Mouse (Mus musculus) ES-E14 (cell line): Measurements from ENCODE around the gene Ebf3.

Source experiments
- CHD2 ChIP-seq: IDR thresholded peaks from 2 replicates; pipeline ENCODE4 v1.6.1; 2014; ENCODE audit warnings: mild to moderate bottlenecking, low read depth, low read length, inconsistent platforms
- HCFC1 ChIP-seq: IDR thresholded peaks from 2 replicates; pipeline ENCODE4 v1.6.1; 2012; ENCODE audit warnings: low read length, inconsistent platforms, borderline replicate concordance; ENCODE audit not compliant: insufficient read depth
- MAFK ChIP-seq: IDR thresholded peaks from 2 replicates; pipeline ENCODE4 v1.6.1; 2014; ENCODE audit warnings: mild to moderate bottlenecking, low read depth, low read length, inconsistent platforms; ENCODE audit not compliant: insufficient read depth
- ZC3H11A ChIP-seq: IDR thresholded peaks from 2 replicates; pipeline ENCODE4 v1.6.1; 2012; ENCODE audit warnings: low read depth, mild to moderate bottlenecking, inconsistent platforms, low read length, borderline replicate concordance

GRCm38 (mm10) chr7:137192776-137193278, 121.4 kb downstream of the Ebf3 start:
- no peak for TF ChIP-seq CHD2
- TF ChIP-seq HCFC1 = no peak
- no peak for TF ChIP-seq ZC3H11A
- TF ChIP-seq MAFK = no peak
